Mouse (Mus musculus): ENCODE results near the gene Sfrp4.

DNA sequence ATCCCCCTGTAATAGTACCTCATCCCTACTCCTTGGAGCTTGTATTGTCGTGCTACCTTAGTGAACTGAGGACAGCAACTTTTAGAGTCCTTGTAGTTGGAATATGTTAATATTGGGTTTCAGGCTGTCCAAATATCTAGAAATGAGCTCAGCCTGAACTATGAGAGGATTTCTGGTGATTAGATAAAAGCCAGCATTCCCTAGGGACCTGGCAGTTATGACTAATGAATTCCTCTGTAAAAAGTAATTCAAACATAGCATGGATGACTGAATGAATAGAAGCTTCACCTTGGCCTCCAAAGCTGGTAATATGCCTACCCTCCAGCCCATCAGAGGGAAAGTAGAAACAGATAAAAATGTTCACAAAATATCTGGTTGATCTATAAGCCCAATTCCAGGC, 3.6 kb downstream of the Sfrp4 start:
- no peak for TF ChIP-seq CTCF (IDR thresholded peaks at IDR 0.05)
- no peak for TF ChIP-seq EP300 (IDR thresholded peaks at IDR 0.05)
